Mouse (Mus musculus) neural tube, embryonic 13.5 days (tissue): ENCODE measurements around the gene Camk2b. TPM values are rescaled to one million over a fixed set of nuclear protein-coding genes. Genes with fewer than 3 reads are reported as not detected.
"Not testable (repeated sequence)": the region's sequence is repeated elsewhere in the genome, so short reads cannot be mapped to it uniquely, and the experiment has no call there.

Experiments used
- ATAC-seq: fragments of 200-750 bp; cut with Nextera tagmentation; 2 replicates; pipeline ENCODE4 v1.8.0; 2017; ENCODE audit warnings: low read depth, mild to moderate bottlenecking, moderate TSS enrichment, moderate library complexity
- H3K27ac ChIP-seq: fragments of 300-500 bp; sonication (generic); replicated peaks from 2 replicates; pipeline ENCODE4 v1.5.1; 2015; ENCODE audit warnings: moderate library complexity, mild to moderate bottlenecking, inconsistent platforms
- H3K27me3 ChIP-seq: fragments of 300-500 bp; sonication (generic); 2 replicates; pipeline ENCODE4 v1.6.1; 2015; ENCODE audit warnings: mild to moderate bottlenecking, inconsistent platforms
- H3K36me3 ChIP-seq: fragments of 300-500 bp; sonication (generic); 2 replicates; pipeline ENCODE4 v1.6.1; 2015; ENCODE audit warnings: mild to moderate bottlenecking, inconsistent platforms
- H3K4me1 ChIP-seq: fragments of 300-500 bp; sonication (generic); replicated peaks from 2 replicates; pipeline ENCODE4 v1.6.1; 2015; ENCODE audit warnings: inconsistent platforms
- H3K4me2 ChIP-seq: fragments of 300-500 bp; sonication (generic); 2 replicates; pipeline ENCODE4 v1.6.1; 2015; ENCODE audit warnings: inconsistent platforms, mild to moderate bottlenecking, moderate library complexity
- H3K4me3 ChIP-seq: fragments of 300-500 bp; sonication (generic); 2 replicates; pipeline ENCODE4 v1.5.1; 2015; ENCODE audit warnings: mild to moderate bottlenecking, inconsistent platforms
- H3K9ac ChIP-seq: fragments of 300-500 bp; sonication (generic); 2 replicates; pipeline ENCODE4 v1.6.1; 2015; ENCODE audit warnings: moderate library complexity, mild to moderate bottlenecking, inconsistent platforms
- H3K9me3 ChIP-seq: fragments of 300-500 bp; sonication (generic); 2 replicates; pipeline ENCODE4 v1.6.1; 2016; ENCODE audit warnings: inconsistent platforms
- WGBS: fragments of 180-500 bp; shearing (Covaris S2); methylation state at CpG from one replicate; pipeline ENCODE4 v1.1.7; 2015; 5-methylcytosine and 5-hydroxymethylcytosine counted together
- polyA plus RNA-seq: library from polyadenylated mRNA; unstranded; fragments of >200 nt; fragmentation: Nextera tagmentation; extraction: Ambion mirVana; gene quantifications from 2 replicates; pipeline ENCODE4 v1.2.1, GENCODE M21; 2015

Gene Camk2b
- polyA plus RNA-seq: 55.6 and 55.8 TPM in 2 replicates

DNA sequence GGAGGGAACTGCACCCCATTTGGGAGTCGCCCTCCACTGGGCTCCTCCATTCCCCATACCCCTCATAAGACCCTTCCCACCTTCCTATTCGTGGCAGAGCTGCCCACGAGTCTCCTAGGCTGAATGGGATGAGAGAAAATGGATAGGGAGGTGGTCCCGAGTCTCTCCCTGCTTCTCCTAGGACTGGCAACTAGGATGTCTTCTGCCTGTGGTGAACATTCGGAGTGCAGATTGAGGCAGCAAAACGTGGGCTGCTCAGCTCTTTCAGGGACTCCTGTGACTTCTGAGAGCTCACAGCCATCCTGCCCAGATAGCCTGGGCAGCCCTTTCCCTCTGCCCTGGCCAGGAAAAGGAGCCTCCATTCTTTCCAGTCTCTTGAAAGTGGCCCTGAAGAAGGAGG lies at the start of gene Camk2b:
TSS of gene Camk2b (minus strand) at position 187 of the 400 bp plus-strand sequence.
- Histone ChIP-seq H3K4me1 (peaks cover 40% of the 10 kb centered on the region), H3K36me3 (no peaks in the 10 kb centered on the region), H3K9me3 (no peaks in the 10 kb centered on the region), H3K4me3 (peak within 1 kb of the TSS; percentile 70), H3K4me2 (peak within 1 kb of the TSS; percentile 68), H3K27me3 (peaks cover 87% of the 10 kb centered on the region), H3K9ac (peak within 1 kb of the TSS; percentile 86), H3K27ac (peak within 1 kb of the TSS; percentile 76)
- WGBS: 11% methylated on average over 6 of the region's 6 CpGs
- no peak for ATAC-seq

- ATAC-seq: no peak
- Histone ChIP-seq H3K27me3 (no peaks in the 10 kb centered on the region), H3K9ac (no peak overlapping the region), H3K27ac (no peak overlapping the region), H3K4me1 (no peaks in the 10 kb centered on the region), H3K4me3 (no peak overlapping the region), H3K36me3 (peaks cover 86% of the 10 kb centered on the region), H3K4me2 (no peak overlapping the region), H3K9me3 (no peaks in the 10 kb centered on the region)
- 98% methylated on average over 5 of the region's 5 CpGs for WGBS
These were observed 45.7 kb upstream of the Camk2b start for GRCm38 (mm10) chr11:6111734-6112484.

- no peaks in the 10 kb centered on the region for H3K9me3 ChIP-seq
- H3K27me3 ChIP-seq: no peaks in the 10 kb centered on the region
- peaks cover 93% of the 10 kb centered on the region for H3K36me3 ChIP-seq
- no peak for ATAC-seq
- no peak overlapping the region for H3K9ac ChIP-seq
- no peak overlapping the region for H3K4me3 ChIP-seq
- H3K27ac ChIP-seq: no peak overlapping the region
- no peaks in the 10 kb centered on the region for H3K4me1 ChIP-seq
- H3K4me2 ChIP-seq: no peak overlapping the region
These were observed 43.8 kb upstream of the Camk2b start for GRCm38 (mm10) chr11:6109990-6110389.

DNA sequence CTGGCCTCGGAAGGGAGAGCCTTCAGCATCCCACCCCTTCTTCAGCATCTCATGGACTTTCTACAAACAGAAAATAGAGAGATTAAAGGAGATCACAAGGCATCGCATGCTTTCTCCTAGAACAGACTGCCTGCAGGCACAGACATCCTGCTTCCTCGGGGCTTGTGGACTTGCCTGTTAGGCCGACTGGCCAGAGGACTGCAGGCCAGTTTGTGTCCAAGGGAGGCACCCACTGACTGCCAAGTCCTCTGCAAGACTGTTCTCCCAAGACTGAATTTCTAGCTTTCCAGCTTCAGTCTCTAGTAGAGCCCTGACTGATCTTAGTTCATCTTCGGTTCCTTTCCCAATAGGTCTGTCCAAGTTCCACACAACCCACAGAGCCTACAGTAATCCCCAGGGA lies 42.1 kb upstream of the Camk2b start:
- Histone ChIP-seq H3K36me3 (peaks cover 88% of the 10 kb centered on the region), H3K9me3 (no peaks in the 10 kb centered on the region), H3K4me2 (no peak overlapping the region), H3K27me3 (no peaks in the 10 kb centered on the region), H3K27ac (no peak overlapping the region), H3K9ac (no peak overlapping the region), H3K4me3 (no peak overlapping the region), H3K4me1 (no peaks in the 10 kb centered on the region)
- 93% methylated on average over 5 of the region's 5 CpGs for WGBS
- no peak for ATAC-seq

- Histone ChIP-seq H3K9ac (no peak overlapping the region), H3K9me3 (no peaks in the 10 kb centered on the region), H3K36me3 (peaks cover 86% of the 10 kb centered on the region), H3K4me1 (no peaks in the 10 kb centered on the region), H3K27ac (no peak overlapping the region), H3K4me3 (no peak overlapping the region), H3K27me3 (no peaks in the 10 kb centered on the region), H3K4me2 (no peak overlapping the region)
- WGBS: 73% methylated on average over 3 of the region's 3 CpGs
- no peak for ATAC-seq
These were observed 41.6 kb upstream of the Camk2b start for GRCm38 (mm10) chr11:6107722-6108121.

- H3K9ac ChIP-seq: no peak overlapping the region
- no peaks in the 10 kb centered on the region for H3K4me1 ChIP-seq
- ATAC-seq: no peak
- WGBS: 91% methylated on average over 5 of the region's 5 CpGs
- H3K4me3 ChIP-seq: no peak overlapping the region
- no peaks in the 10 kb centered on the region for H3K9me3 ChIP-seq
- H3K4me2 ChIP-seq: no peak overlapping the region
- no peak overlapping the region for H3K27ac ChIP-seq
- peaks cover 58% of the 10 kb centered on the region for H3K36me3 ChIP-seq
- H3K27me3 ChIP-seq: no peaks in the 10 kb centered on the region
These were observed 38.6 kb upstream of the Camk2b start for GRCm38 (mm10) chr11:6104734-6105133.

DNA sequence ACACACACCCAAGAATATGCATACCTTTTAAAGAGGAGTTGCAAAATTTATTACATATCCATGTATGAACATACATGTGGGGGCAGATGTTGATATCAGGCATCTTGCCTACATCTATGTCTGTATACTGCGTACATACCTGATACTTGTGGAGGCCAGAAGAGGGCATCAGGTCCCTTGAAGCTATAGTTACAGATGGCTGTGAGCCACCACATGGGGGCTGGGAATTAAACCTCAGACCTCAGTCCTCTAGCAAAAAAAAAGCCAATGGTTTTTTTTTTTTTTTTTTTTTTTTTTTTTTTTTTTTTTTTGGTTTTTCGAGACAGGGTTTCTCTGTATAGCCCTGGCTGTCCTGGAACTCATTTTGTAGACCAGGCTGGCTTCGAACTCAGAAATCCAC lies 30.5 kb upstream of the Camk2b start:
- H3K36me3 ChIP-seq, H3K4me2 ChIP-seq, H3K4me3 ChIP-seq, H3K9ac ChIP-seq, H3K27me3 ChIP-seq, H3K4me1 ChIP-seq, H3K9me3 ChIP-seq, ATAC-seq, H3K27ac ChIP-seq: not testable (repeated sequence)
- 91% methylated on average over 2 of the region's 3 CpGs for WGBS

DNA sequence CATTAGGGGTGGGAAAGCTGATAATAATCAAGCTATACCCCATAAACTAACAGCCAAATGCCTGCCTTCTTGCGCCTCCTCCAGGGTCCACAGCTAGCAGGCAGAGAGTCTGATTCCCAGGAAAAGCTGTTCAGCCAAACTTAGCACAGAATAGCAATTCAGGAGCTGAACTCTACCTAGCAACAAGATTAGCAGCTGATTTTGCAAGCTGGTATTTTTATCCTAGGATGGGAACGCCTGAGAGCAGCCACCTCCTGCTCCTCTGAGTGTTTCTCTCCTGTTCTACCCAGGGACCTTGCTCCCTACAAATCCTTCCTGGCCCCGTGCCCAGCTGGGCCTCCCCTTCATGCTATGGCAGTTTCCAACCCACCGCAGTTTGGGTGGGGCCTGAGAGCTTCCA lies 20.8 kb upstream of the Camk2b start:
- H3K36me3 ChIP-seq: no peaks in the 10 kb centered on the region

DNA sequence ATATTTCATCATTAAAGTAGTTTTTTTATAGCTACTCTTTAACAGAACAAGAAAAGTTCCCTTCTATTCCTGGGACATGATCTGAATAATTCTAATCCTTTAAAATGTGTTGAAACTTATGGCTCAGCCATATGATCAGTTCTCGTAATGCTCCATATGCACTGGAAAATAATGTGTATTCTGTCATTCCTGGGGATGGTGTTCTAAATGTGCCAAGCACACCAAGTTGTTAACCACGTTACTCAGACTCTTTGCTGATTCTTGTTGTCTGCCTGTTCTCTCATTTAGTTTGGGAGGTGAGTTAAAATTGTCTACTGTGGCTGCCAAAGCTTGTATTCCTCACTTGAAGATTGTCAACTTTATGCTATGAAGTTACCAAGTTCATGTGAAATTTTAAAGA lies 12.6 kb upstream of the Camk2b start:
- no peak overlapping the region for H3K4me3 ChIP-seq
- H3K9ac ChIP-seq: no peak overlapping the region
- no peak for ATAC-seq
- H3K27me3 ChIP-seq: no peaks in the 10 kb centered on the region
- peaks cover 12% of the 10 kb centered on the region for H3K4me1 ChIP-seq
- no peak overlapping the region for H3K4me2 ChIP-seq
- no peak overlapping the region for H3K27ac ChIP-seq
- no peaks in the 10 kb centered on the region for H3K36me3 ChIP-seq
- no peaks in the 10 kb centered on the region for H3K9me3 ChIP-seq
- WGBS: 87% methylated on average over 2 of the region's 2 CpGs

More for the DNA sequence above, 20.8 kb upstream of the Camk2b start:
- no peaks in the 10 kb centered on the region; the same call in 1 of the 2 replicates for H3K27me3 ChIP-seq
- H3K4me1 ChIP-seq: peaks cover 4% of the 10 kb centered on the region
- no peaks in the 10 kb centered on the region for H3K9me3 ChIP-seq
- H3K27ac ChIP-seq: no peak overlapping the region
- no peak overlapping the region for H3K4me3 ChIP-seq
- 62% methylated on average over 4 of the region's 4 CpGs for WGBS
- no peak overlapping the region for H3K9ac ChIP-seq
- no peak overlapping the region for H3K4me2 ChIP-seq
- ATAC-seq: no peak

GRCm38 (mm10) chr11:6075618-6076066 lies 9.5 kb upstream of the Camk2b start:
- Histone ChIP-seq H3K9me3 (no peaks in the 10 kb centered on the region), H3K9ac (no peak overlapping the region), H3K4me3 (no peak overlapping the region), H3K27me3 (0 out of 2 replicates have a peak, but pooled peaks cover 6% of the 10 kb centered on the region), H3K27ac (peak overlapping the region; percentile 33; the same call in 1 of the 2 replicates), H3K4me1 (peaks cover 12% of the 10 kb centered on the region; the same call in 1 of the 2 replicates), H3K36me3 (no peaks in the 10 kb centered on the region), H3K4me2 (no peak overlapping the region)
- peak; percentile 65 for ATAC-seq
- WGBS: 50% methylated on average over 8 of the region's 8 CpGs

GRCm38 (mm10) chr11:6068181-6068957 lies 2.2 kb upstream of the Camk2b start:
- Histone ChIP-seq H3K27me3 (peaks cover 75% of the 10 kb centered on the region), H3K4me1 (peaks cover 33% of the 10 kb centered on the region), H3K36me3 (no peaks in the 10 kb centered on the region), H3K4me2 (peak overlapping the region; percentile 47), H3K4me3 (peak overlapping the region; percentile 25), H3K9ac (peak overlapping the region; percentile 45; the same call in 1 of the 2 replicates), H3K27ac (no peak overlapping the region), H3K9me3 (no peaks in the 10 kb centered on the region)
- ATAC-seq: 0 out of 2 replicates have a peak, but pooled peaks have one; percentile 12
- WGBS: 10% methylated on average over 18 of the region's 19 CpGs

DNA sequence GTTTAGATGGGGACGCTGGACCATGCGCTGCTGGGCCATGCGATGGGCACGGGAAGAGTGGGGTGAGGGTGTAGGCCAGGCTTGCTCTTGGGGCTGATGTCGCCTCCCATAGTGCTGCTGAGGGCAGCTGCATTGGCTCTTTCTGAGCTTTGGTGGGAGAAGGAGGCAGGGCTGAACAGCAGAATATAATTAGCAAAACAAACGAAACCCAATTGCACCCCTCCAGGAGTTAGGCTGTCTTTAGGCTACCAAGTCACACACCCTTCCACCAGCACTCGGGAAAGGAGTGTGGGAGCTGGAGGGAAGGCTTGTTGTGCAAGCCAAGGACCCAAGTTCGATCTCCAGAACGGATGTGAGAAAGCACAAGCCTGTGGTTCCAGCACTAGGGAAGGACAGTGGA lies 998 bp upstream of the Camk2b start:
- Histone ChIP-seq H3K4me1 (peaks cover 40% of the 10 kb centered on the region), H3K9me3 (no peaks in the 10 kb centered on the region), H3K4me2 (no peak overlapping the region), H3K27ac (no peak overlapping the region), H3K9ac (no peak overlapping the region), H3K4me3 (no peak overlapping the region), H3K27me3 (peaks cover 86% of the 10 kb centered on the region), H3K36me3 (no peaks in the 10 kb centered on the region)
- WGBS: 31% methylated on average over 9 of the region's 9 CpGs
- no peak for ATAC-seq
